ENCODE assay signal across 8 mouse cellular contexts in the genomic region with DNA sequence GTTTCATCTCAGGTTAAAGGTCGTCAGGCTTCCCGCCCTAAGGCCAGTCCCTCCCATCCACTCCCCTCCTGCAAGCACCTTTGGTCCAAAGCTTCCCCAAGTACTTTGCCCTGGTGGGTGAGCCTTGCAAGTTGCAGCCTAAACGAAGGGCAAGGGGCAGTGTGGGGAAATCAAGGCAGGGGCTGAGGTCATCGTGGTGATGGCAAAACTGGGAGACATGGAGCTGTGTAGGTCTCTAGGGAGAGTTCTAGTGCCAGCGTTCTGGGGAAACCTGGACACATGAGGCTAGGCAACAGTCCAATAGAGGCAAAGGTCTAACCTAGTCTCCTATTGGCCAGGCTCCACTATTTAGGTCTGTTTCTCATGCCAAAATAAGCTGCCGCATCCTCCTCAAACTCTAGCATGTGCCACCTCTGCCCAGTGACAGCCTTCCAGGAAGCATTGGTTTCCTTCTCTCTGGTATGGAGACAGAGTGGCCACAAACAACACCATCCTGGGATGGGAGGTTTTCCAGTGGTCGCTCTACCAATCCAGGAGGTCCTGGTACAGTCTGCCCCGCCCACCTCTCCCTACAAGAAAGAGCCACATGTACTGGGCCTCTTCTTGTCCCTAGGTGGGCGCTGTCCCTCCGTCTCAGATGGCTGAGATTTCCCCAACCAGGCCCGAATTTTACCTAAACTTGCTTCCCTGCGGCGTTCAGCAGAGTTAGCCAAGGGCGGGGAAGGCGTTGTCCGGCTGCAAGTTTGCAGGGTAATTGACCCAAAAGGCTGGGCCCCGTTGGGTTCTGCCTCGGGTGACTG. TPM values are rescaled to one million over a fixed set of nuclear protein-coding genes. Genes with fewer than 3 reads are reported as not detected.
A peak's percentile ranks its signal among the peaks of the same experiment; 100 is the strongest.
DNase-seq lines count a peak whose midpoint lies in the region; ATAC-seq and TF ChIP-seq lines count a peak whose summit lies in the region.
"Had no signal": no experiment of that assay in that cellular context is flagged by ENCODE, and none has a peak within 500 bp of the region (broad histone marks: within the 10 kb centered on the region; RNA-seq: fewer than 3 reads in every experiment).

No protein-coding gene starts in this region.

- no peak for TF ChIP-seq POLR2A in testis, adult 2 months (IDR thresholded peaks at IDR 0.05; ENCODE audit: control insufficient read depth, low read depth, low read length)

- H3K9ac ChIP-seq in hindbrain, embryonic 16.5 days (ENCODE audit: low read depth, low read length) = peak overlapping the region; percentile 86
- H3K9ac ChIP-seq in liver, embryonic 15.5 days = peak overlapping the region; percentile 40
- H3K9ac ChIP-seq in neural tube, embryonic 15.5 days (replicated peaks) = peak overlapping the region; percentile 89

- H3K36me3 ChIP-seq in testis, adult 2 months (ENCODE audit: control insufficient read depth, insufficient read depth, low read length) = no peaks in the 10 kb centered on the region; the same call in 1 of the 2 replicates
- no peaks in the 10 kb centered on the region for H3K36me3 ChIP-seq in hindbrain, embryonic 16.5 days (ENCODE audit: control insufficient read depth, insufficient read depth, low read length)
- 0 out of 2 replicates have a peak, but pooled peaks cover 5% of the 10 kb centered on the region for H3K36me3 ChIP-seq in liver, embryonic 15.5 days (replicated peaks)
- H3K36me3 ChIP-seq in neural tube, embryonic 15.5 days = peaks cover 16% of the 10 kb centered on the region

- 23% methylated on average over 18 of the region's 18 CpGs for WGBS in hindbrain, embryonic 16.5 days
- WGBS in liver, embryonic 15.5 days (ENCODE audit: insufficient replicate concordance) = 24% methylated on average over 18 of the region's 18 CpGs
- WGBS in neural tube, embryonic 15.5 days = 21% methylated on average over 18 of the region's 18 CpGs

- DNase-seq in testis, postnatal 14 days (ENCODE audit: low spot score) = no peak
- DNase-seq in embryo, embryonic 10.5 days (ENCODE audit: low spot score) = peak; percentile 73
- DNase-seq in adrenal gland, adult 18-20 months (ENCODE audit: low spot score in 2 of 2) = no peak

- peaks cover 3% of the 10 kb centered on the region for H3K9me3 ChIP-seq in hindbrain, embryonic 16.5 days (ENCODE audit: control insufficient read depth, low read length)
- H3K9me3 ChIP-seq in liver, embryonic 15.5 days (replicated peaks) = no peaks in the 10 kb centered on the region
- H3K9me3 ChIP-seq in neural tube, embryonic 15.5 days (replicated peaks) = no peaks in the 10 kb centered on the region

- ATAC-seq in hindbrain, embryonic 16.5 days = peak; percentile 57
- ATAC-seq in liver, embryonic 15.5 days (ENCODE audit: insufficient read depth) = no peak
- peak; percentile 70 for ATAC-seq in neural tube, embryonic 15.5 days (ENCODE audit: low FRiP score)

- H3K4me3 ChIP-seq in testis, adult 2 months (ENCODE audit: control insufficient read depth, low read depth, low read length) = peak overlapping the region; percentile 88
- H3K4me3 ChIP-seq in hindbrain, embryonic 16.5 days (ENCODE audit: low read length) = peak overlapping the region; percentile 98
- H3K4me3 ChIP-seq in liver, embryonic 15.5 days (replicated peaks) = peak overlapping the region; percentile 66
- peak overlapping the region; percentile 90 for H3K4me3 ChIP-seq in neural tube, embryonic 15.5 days (replicated peaks)

- peaks cover 17% of the 10 kb centered on the region for H3K4me1 ChIP-seq in testis, adult 2 months (ENCODE audit: control insufficient read depth, insufficient read depth, low read length)
- peaks cover 11% of the 10 kb centered on the region for H3K4me1 ChIP-seq in hindbrain, embryonic 16.5 days (ENCODE audit: control insufficient read depth, insufficient read depth, low read depth, low read length)
- H3K4me1 ChIP-seq in liver, embryonic 15.5 days (replicated peaks) = peaks cover 22% of the 10 kb centered on the region
- peaks cover 17% of the 10 kb centered on the region for H3K4me1 ChIP-seq in neural tube, embryonic 15.5 days

- H3K27me3 ChIP-seq in testis, adult 2 months (ENCODE audit: control insufficient read depth, insufficient read depth, low read length) = no peaks in the 10 kb centered on the region
- H3K27me3 ChIP-seq in hindbrain, embryonic 16.5 days (replicated peaks; ENCODE audit: control insufficient read depth, insufficient read depth, low read length) = no peaks in the 10 kb centered on the region
- H3K27me3 ChIP-seq in liver, embryonic 15.5 days = peaks cover 11% of the 10 kb centered on the region; the same call in 1 of the 2 replicates
- 0 out of 2 replicates have a peak, but pooled peaks cover 3% of the 10 kb centered on the region for H3K27me3 ChIP-seq in neural tube, embryonic 15.5 days (replicated peaks)

- TF ChIP-seq CTCF in testis, adult 2 months (IDR thresholded peaks at IDR 0.05; ENCODE audit: control insufficient read depth, insufficient read depth, insufficient replicate concordance, low read depth, low read length) = no peak

- H3K27ac ChIP-seq in testis, adult 2 months (ENCODE audit: control insufficient read depth, insufficient read depth, low read depth, low read length) = peak overlapping the region; percentile 3; the same call in 1 of the 2 replicates
- H3K27ac ChIP-seq in hindbrain, embryonic 16.5 days (ENCODE audit: low read depth, low read length) = no peak overlapping the region; the same call in 1 of the 2 replicates
- H3K27ac ChIP-seq in liver, embryonic 15.5 days (replicated peaks) = no peak overlapping the region
- peak overlapping the region; percentile 70; the same call in 1 of the 2 replicates for H3K27ac ChIP-seq in neural tube, embryonic 15.5 days (replicated peaks)

- peak overlapping the region; percentile 84 for H3K4me2 ChIP-seq in hindbrain, embryonic 16.5 days (ENCODE audit: low read length)
- H3K4me2 ChIP-seq in liver, embryonic 15.5 days = peak overlapping the region; percentile 91
- peak overlapping the region; percentile 97 for H3K4me2 ChIP-seq in neural tube, embryonic 15.5 days

RNA-seq across cellular contexts. Expression of a gene that starts 1.1 kb away (rescaled TPM):
- 182 and 184 TPM in 2 replicates for polyA plus RNA-seq in testis, adult 2 months (2012; rRNA removed)
- polyA plus RNA-seq in hindbrain, embryonic 16.5 days (2015; fragmentation: Nextera tagmentation; extraction: Ambion mirVana) = 90.3 and 93.5 TPM in 2 replicates
- 17.8 and 18.9 TPM in 2 replicates for polyA plus RNA-seq in liver, embryonic 15.5 days (2015; fragmentation: Nextera tagmentation; extraction: Ambion mirVana)
- polyA plus RNA-seq in neural tube, embryonic 15.5 days (2015; fragmentation: Nextera tagmentation; extraction: Ambion mirVana) = 73.6 and 88.2 TPM in 2 replicates
- total RNA-seq in adrenal gland, adult 18-20 months (2021) = 10 to 100 TPM; 46.2 to 94.5 TPM

RNA-seq across cellular contexts. Expression of a gene that starts 35.0 kb away (rescaled TPM):
- 70.9 and 81.5 TPM in 2 replicates for polyA plus RNA-seq in testis, adult 2 months (2012; rRNA removed)
- 0.48 and 0.51 TPM in 2 replicates for polyA plus RNA-seq in hindbrain, embryonic 16.5 days (2015; fragmentation: Nextera tagmentation; extraction: Ambion mirVana)
- not detected in 2 replicates for polyA plus RNA-seq in liver, embryonic 15.5 days (2015; fragmentation: Nextera tagmentation; extraction: Ambion mirVana)
- 0.36 and 0.88 TPM in 2 replicates for polyA plus RNA-seq in neural tube, embryonic 15.5 days (2015; fragmentation: Nextera tagmentation; extraction: Ambion mirVana)
- total RNA-seq in adrenal gland, adult 18-20 months (2021) = under 1 TPM; 0.23 to 0.51 TPM
- total RNA-seq: left cerebral cortex, postnatal 10 days had no signal

RNA-seq across cellular contexts. Expression of a gene that starts 35.1 kb away (rescaled TPM):
- 68.7 and 75.6 TPM in 2 replicates for polyA plus RNA-seq in testis, adult 2 months (2012; rRNA removed)
- polyA plus RNA-seq in hindbrain, embryonic 16.5 days (2015; fragmentation: Nextera tagmentation; extraction: Ambion mirVana) = 670 and 701 TPM in 2 replicates
- 302 and 306 TPM in 2 replicates for polyA plus RNA-seq in liver, embryonic 15.5 days (2015; fragmentation: Nextera tagmentation; extraction: Ambion mirVana)
- 658 and 665 TPM in 2 replicates for polyA plus RNA-seq in neural tube, embryonic 15.5 days (2015; fragmentation: Nextera tagmentation; extraction: Ambion mirVana)
- total RNA-seq in adrenal gland, adult 18-20 months (2021) = 100 to 1,000 TPM; 474 to 759 TPM

Comparison
In these comparisons a context has a peak if more than half of its experiments do, and no peak if none do; other contexts are left out.
1. H3K27ac ChIP-seq: peak in testis, adult 2 months (single experiment) and neural tube, embryonic 15.5 days (single experiment); none in hindbrain, embryonic 16.5 days (single experiment) and liver, embryonic 15.5 days (single experiment).
2. RNA of a gene that starts 35.0 kb away (polyA plus RNA-seq): 70.9 to 81.5 TPM in testis, adult 2 months; 0.48 to 0.51 TPM in hindbrain, embryonic 16.5 days, 0.36 to 0.88 TPM in neural tube, embryonic 15.5 days and not detected in liver, embryonic 15.5 days; every median in the first group is over 10 times any median in the second.
3. Peak in every context shown above with its lines, with median percentiles within 50 percentile points of each other: H3K4me3 ChIP-seq, H3K4me2 ChIP-seq and H3K9ac ChIP-seq.